Mouse (Mus musculus): ENCODE measurements around the gene Fpgt.

GRCm38 (mm10) chr3:155057566-155057965, 35.6 kb downstream of the Fpgt start:
- no peak for TF ChIP-seq CTCF (IDR thresholded peaks at IDR 0.05; ENCODE audit: low read depth)
- no peak for TF ChIP-seq EP300 (IDR thresholded peaks at IDR 0.05; ENCODE audit: low read depth)

Measured in liver, postnatal 0 days (tissue).